In genomic region chr12:75280502-75280901, GRCm38 (mm10) we compare ENCODE assay signal across 9 mouse cellular contexts. TPM values are rescaled to one million over a fixed set of nuclear protein-coding genes. Genes with fewer than 3 reads are reported as not detected.
A peak's percentile ranks its signal among the peaks of the same experiment; 100 is the strongest.
DNase-seq lines count a peak whose midpoint lies in the region; ATAC-seq and TF ChIP-seq lines count a peak whose summit lies in the region.
"Had no signal": no experiment of that assay in that cellular context is flagged by ENCODE, and none has a peak within 500 bp of the region (broad histone marks: within the 10 kb centered on the region; RNA-seq: fewer than 3 reads in every experiment).

No protein-coding gene starts in this region.

- no peak overlapping the region for H3K9ac ChIP-seq in heart, embryonic 11.5 days (ENCODE audit: low read depth, low read length)
- H3K9ac ChIP-seq in CH12.LX (ENCODE audit: insufficient read depth, low read depth): no peak overlapping the region
- H3K9ac ChIP-seq: liver, embryonic 13.5 days had no signal

- TF ChIP-seq EP300 in CH12.LX (IDR thresholded peaks at IDR 0.05; ENCODE audit: low read length): no peak

- no peak overlapping the region for H3K4me3 ChIP-seq in heart, embryonic 11.5 days (ENCODE audit: low read depth, low read length)
- H3K4me3 ChIP-seq in CH12.LX (replicated peaks in 1 of 3; ENCODE audit: low read depth in 2 of 3, low read length in 2 of 3, poor library complexity in 1 of 3): no peak overlapping the region
- H3K4me3 ChIP-seq: liver, embryonic 13.5 days had no signal

- no peak for TF ChIP-seq POLR2A in CH12.LX (IDR thresholded peaks at IDR 0.05; ENCODE audit: low read depth, low read length)

- H3K4me2 ChIP-seq in heart, embryonic 11.5 days: no peak overlapping the region
- no peak overlapping the region for H3K4me2 ChIP-seq in CH12.LX (ENCODE audit: insufficient read depth, low read depth, poor library complexity, severe bottlenecking)
- H3K4me2 ChIP-seq: liver, embryonic 13.5 days had no signal

- ATAC-seq in heart, embryonic 11.5 days (replicated peaks; ENCODE audit: insufficient number of reproducible peaks, low FRiP score, low TSS enrichment): no peak
- ATAC-seq in common myeloid progenitor, adult 5-6 weeks (replicated peaks; ENCODE audit: low read depth, poor library complexity, severe bottlenecking): peak; percentile 50; the same call in 1 of the 2 replicates

- peak in 1 of 2 experiments; percentile 65; a peak in 3 of 4 replicates for TF ChIP-seq CTCF in CH12.LX (conservative IDR thresholded peaks at IDR 0.05 in 1 of 2, IDR thresholded peaks at IDR 0.05 in 1 of 2; ENCODE audit: low read depth in 2 of 2, low read length in 2 of 2)

- TF ChIP-seq RAD21 in CH12.LX (IDR thresholded peaks at IDR 0.05; ENCODE audit: low read depth, low read length): peak; percentile 59

- WGBS in heart, embryonic 11.5 days (ENCODE audit: insufficient replicate concordance): 57% methylated on average over 7 of the region's 7 CpGs

- in situ Hi-C loops in CH12.LX (cut with MboI; ENCODE audit: low pct_ligation_motif_present, low pct_unique_long_range_greater_than_20kb, low sequenced_read_pairs): no loop called here

- no peaks in the 10 kb centered on the region for H3K36me3 ChIP-seq in heart, embryonic 11.5 days (ENCODE audit: control insufficient read depth, insufficient read depth, low read length)
- no peaks in the 10 kb centered on the region for H3K36me3 ChIP-seq in CH12.LX (replicated peaks in 1 of 2; ENCODE audit: control insufficient read depth in 1 of 2, insufficient read depth in 1 of 2, low read length in 1 of 2)
- H3K36me3 ChIP-seq: liver, embryonic 13.5 days had no signal

- no peaks in the 10 kb centered on the region for H3K79me2 ChIP-seq in CH12.LX (replicated peaks; ENCODE audit: control insufficient read depth, extremely low read depth, insufficient read depth, poor library complexity, severe bottlenecking)

- H3K27me3 ChIP-seq in heart, embryonic 11.5 days (ENCODE audit: control insufficient read depth, insufficient read depth, low read length): peaks cover 10% of the 10 kb centered on the region; the same call in 1 of the 2 replicates
- H3K27me3 ChIP-seq in CH12.LX (replicated peaks): no peaks in the 10 kb centered on the region
- H3K27me3 ChIP-seq: liver, embryonic 13.5 days had no signal

- dilution Hi-C loops in CH12.LX (cut with MboI; ENCODE audit: extremely low pct_ligation_motif_present, extremely low pct_unique_long_range_greater_than_20kb, low sequenced_read_pairs): no loop called here

- H3K27ac ChIP-seq in heart, embryonic 11.5 days (ENCODE audit: low read depth, low read length): no peak overlapping the region
- no peak overlapping the region for H3K27ac ChIP-seq in CH12.LX (ENCODE audit: insufficient read depth, low read depth)
- H3K27ac ChIP-seq: liver, embryonic 13.5 days had no signal

- peak; percentile 61 to 70 for DNase-seq in heart, adult 18-20 months
- peak; percentile 24 for DNase-seq in CH12.LX (ENCODE audit: extremely low read depth)
- DNase-seq in lung, adult 18-20 months: peak; percentile 16 to 43
- no peak for DNase-seq in spleen, postnatal 36 days (ENCODE audit: low spot score in 2 of 2)
- no peak for DNase-seq in natural killer cell, adult 2 months (ENCODE audit: low spot score in 2 of 2)
- no peak for DNase-seq in urinary bladder, postnatal 25 days (ENCODE audit: low spot score)
- DNase-seq: liver, embryonic 13.5 days had no signal

- H3K4me1 ChIP-seq in heart, embryonic 11.5 days (ENCODE audit: control insufficient read depth, insufficient read depth, low read length): 0 out of 2 replicates have a peak, but pooled peaks cover 3% of the 10 kb centered on the region
- peaks cover 0 to 5% of the 10 kb centered on the region in 2 experiments; a peak in 2 of 4 replicates for H3K4me1 ChIP-seq in CH12.LX (ENCODE audit: control insufficient read depth in 1 of 2, insufficient read depth in 2 of 2)
- H3K4me1 ChIP-seq: liver, embryonic 13.5 days had no signal

- H3K9me3 ChIP-seq in heart, embryonic 11.5 days (replicated peaks; ENCODE audit: control insufficient read depth, low read length): no peaks in the 10 kb centered on the region
- H3K9me3 ChIP-seq in CH12.LX (replicated peaks; ENCODE audit: low read length): no peaks in the 10 kb centered on the region
- H3K9me3 ChIP-seq: liver, embryonic 13.5 days had no signal

TF ChIP-seq in CH12.LX, 34 proteins besides CTCF, POLR2A, EP300 and RAD21:
- no peak for TF ChIP-seq MEF2A (IDR thresholded peaks at IDR 0.05; ENCODE audit: borderline replicate concordance, low read depth, low read length)
- peak; percentile 70 for TF ChIP-seq SMC3 (IDR thresholded peaks at IDR 0.05; ENCODE audit: low read depth, low read length)
- TF ChIP-seq ZMIZ1 (IDR thresholded peaks at IDR 0.05; ENCODE audit: low read depth, low read length): no peak
- TF ChIP-seq MYC (IDR thresholded peaks at IDR 0.05; ENCODE audit: low read depth, low read length): no peak

RNA-seq across cellular contexts. Expression of gene Rhoj, which starts 27.6 kb away (rescaled TPM):
- total RNA-seq in heart, adult 18-20 months (2021): 10 to 100 TPM; 32.4 to 35.7 TPM
- polyA plus RNA-seq in heart, embryonic 11.5 days (2014; fragmentation: Nextera tagmentation; extraction: Ambion mirVana): 33.3 and 39.1 TPM in 2 replicates
- not detected in 2 replicates for total RNA-seq in CH12.LX (2012; rRNA removed)
- not detected in 2 replicates for total RNA-seq in CH12.LX (2014; rRNA removed)
- not detected in 2 replicates for polyA plus RNA-seq in CH12.LX (2012; ENCODE audit: insufficient read length, low read depth)
- total RNA-seq in common myeloid progenitor, adult 5-6 weeks (2017): not detected in 2 replicates

Comparison
In these comparisons a context has a peak if more than half of its experiments do, and no peak if none do; other contexts are left out.
1. DNase-seq: peak in heart, adult 18-20 months (2 of 2), CH12.LX (single experiment) and lung, adult 18-20 months (2 of 2); none in spleen, postnatal 36 days (0 of 2), natural killer cell, adult 2 months (0 of 2) and urinary bladder, postnatal 25 days (single experiment).
2. RNA of gene Rhoj, which starts 27.6 kb away (total RNA-seq): 32.4 to 35.7 TPM in heart, adult 18-20 months; not detected in CH12.LX and not detected in common myeloid progenitor, adult 5-6 weeks; every median in the first group is over 10 times any median in the second.